Mouse (Mus musculus) heart, adult 2 months (tissue): ENCODE results near the gene Tln1.

ENCODE experiments used
- CTCF ChIP-seq: fragments of 200-600 bp; IDR thresholded peaks from 2 replicates; pipeline ENCODE4 v1.8.1; 2022; ENCODE audit warnings: antibody characterized with exemption, mild to moderate bottlenecking, moderate library complexity
- EP300 ChIP-seq: fragments of 200-500 bp; IDR thresholded peaks from 2 replicates; pipeline ENCODE4 v1.6.1; 2011; ENCODE audit warnings: low read depth, low read length, control low read depth; ENCODE audit not compliant: insufficient read depth
- POLR2A ChIP-seq: fragments of 200-500 bp; IDR thresholded peaks from 2 replicates; pipeline ENCODE4 v1.6.1; 2011; ENCODE audit warnings: mild to moderate bottlenecking, low read depth, low read length, control low read depth; ENCODE audit not compliant: insufficient read depth

GRCm38 (mm10) chr4:43598200-43598599 lies 35.7 kb upstream of the Tln1 start:
- TF ChIP-seq CTCF (no peak), EP300 (no peak), POLR2A (no peak)
